Mouse (Mus musculus) heart, postnatal 0 days (tissue): ENCODE results near the gene Sectm1a.

ENCODE experiments used
- CTCF ChIP-seq: IDR thresholded peaks from 2 replicates; pipeline ENCODE4 v1.5.1; 2016; ENCODE audit warnings: antibody characterized with exemption, control low read depth, low read depth
- EP300 ChIP-seq: IDR thresholded peaks from 2 replicates; pipeline ENCODE4 v1.6.1; 2016; ENCODE audit warnings: antibody characterized with exemption, low read depth

DNA sequence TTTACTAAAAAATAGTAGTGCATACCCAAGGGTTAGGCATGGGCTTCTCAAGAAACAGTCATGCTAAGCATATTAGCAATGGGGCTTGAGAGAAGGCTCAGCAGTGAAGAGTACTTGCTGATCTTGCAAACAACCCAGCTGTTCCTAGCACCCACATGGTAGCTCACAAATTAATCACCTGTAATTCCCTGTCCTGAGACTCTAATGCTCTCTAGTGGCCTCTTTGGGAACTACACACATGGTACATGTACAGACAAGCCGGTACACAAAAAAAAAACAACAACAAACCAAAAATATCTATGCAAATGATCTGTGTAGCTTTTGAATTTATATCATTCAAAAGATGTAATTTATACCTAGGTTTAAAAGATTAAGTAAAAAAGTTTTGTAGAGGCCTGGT is 45.4 kb upstream of the Sectm1a start:
- TF ChIP-seq CTCF: peak; percentile 28; the same call in 1 of the 2 replicates
- no peak for TF ChIP-seq EP300
